Mouse (Mus musculus): Measurements from ENCODE around the gene Gm45844. TPM values are rescaled to one million over a fixed set of nuclear protein-coding genes. Genes with fewer than 3 reads are reported as not detected.

Gm45844 gene
- polyA plus RNA-seq, 1 experiment = 2.4 TPM

DNA sequence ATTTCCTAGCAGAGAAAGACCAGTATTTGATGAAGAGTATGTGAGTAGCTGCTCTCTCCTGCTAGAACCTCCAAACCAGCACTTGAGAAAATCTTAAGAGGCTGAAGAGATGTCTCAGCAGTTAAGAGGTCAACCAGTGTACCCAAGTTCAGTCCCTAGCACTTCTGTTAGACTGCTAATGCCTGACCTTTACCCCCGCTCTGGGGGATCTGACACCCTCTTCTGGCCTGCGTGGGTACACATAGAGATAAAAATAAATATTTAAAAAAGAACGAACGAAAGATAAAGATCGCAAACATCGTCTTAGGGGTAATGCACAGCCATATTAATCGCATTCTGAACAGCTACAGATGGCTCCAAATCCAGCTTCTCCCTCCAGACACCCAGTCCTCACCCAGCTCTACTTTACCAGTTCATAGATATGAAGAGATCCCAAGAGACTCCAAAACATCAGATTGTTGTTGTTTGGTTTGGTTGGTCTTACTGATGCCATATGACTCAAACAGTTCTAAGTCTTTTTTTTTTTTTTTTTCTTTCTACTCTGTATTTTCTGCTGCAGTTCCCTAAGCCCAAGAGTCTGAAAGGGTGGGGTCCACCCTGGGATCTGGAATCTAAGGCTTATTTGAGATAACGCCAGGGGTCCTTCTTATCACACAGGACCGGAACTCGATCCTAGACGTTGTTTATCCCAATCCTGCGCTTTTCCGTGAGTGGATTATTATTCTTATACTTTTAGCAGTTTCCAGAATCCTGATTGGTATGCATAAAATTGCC, 90.5 kb downstream of the Gm45844 start:
- 31% methylated on average over 13 of the region's 13 CpGs for WGBS
- no peak overlapping the region for H3K27ac ChIP-seq (ENCODE audit: insufficient read depth, low read depth, low read length)
- no peak for TF ChIP-seq CTCF (conservative IDR thresholded peaks at IDR 0.05; ENCODE audit: insufficient read depth, insufficient read length, low read depth, low read length)
- no peak for TF ChIP-seq POLR2A (IDR thresholded peaks at IDR 0.05; ENCODE audit: low read depth, low read length)
- H3K4me1 ChIP-seq (ENCODE audit: control insufficient read depth, insufficient read depth, low read length) = no peaks in the 10 kb centered on the region; the same call in 1 of the 2 replicates
- H3K36me3 ChIP-seq (ENCODE audit: control insufficient read depth, insufficient read depth, low read length) = no peaks in the 10 kb centered on the region
- DNase-seq = peak; percentile 5
- H3K4me3 ChIP-seq (ENCODE audit: insufficient read depth, low read depth, low read length) = peak overlapping the region; percentile 65
- no peaks in the 10 kb centered on the region for H3K27me3 ChIP-seq (replicated peaks; ENCODE audit: control insufficient read depth, insufficient read depth, low read length)

DNA sequence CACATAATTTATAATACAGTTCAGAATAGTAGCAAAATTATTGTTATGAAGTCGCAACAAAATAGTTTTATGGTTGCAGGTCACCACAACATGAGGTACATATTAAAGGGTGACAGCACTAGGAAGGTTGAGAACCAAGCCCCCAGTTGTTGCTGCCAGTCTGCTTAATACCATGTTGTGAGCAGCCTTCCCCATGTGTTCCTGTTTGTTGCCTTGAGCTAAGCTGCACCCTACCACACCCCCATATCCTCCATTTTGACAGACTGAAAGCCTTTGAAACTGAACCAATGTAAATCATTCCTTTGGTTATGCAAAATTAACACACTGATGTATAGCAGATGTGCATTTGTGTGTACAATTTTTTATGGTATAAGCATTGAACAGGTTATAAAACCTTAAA, 92.2 kb downstream of the Gm45844 start:
- H3K36me3 ChIP-seq (ENCODE audit: control insufficient read depth, insufficient read depth, low read length) = peaks cover 5% of the 10 kb centered on the region
- no peak overlapping the region for H3K27ac ChIP-seq (ENCODE audit: insufficient read depth, low read depth, low read length)
- TF ChIP-seq POLR2A (IDR thresholded peaks at IDR 0.05; ENCODE audit: low read depth, low read length) (no peak), CTCF (conservative IDR thresholded peaks at IDR 0.05; ENCODE audit: insufficient read depth, insufficient read length, low read depth, low read length) (no peak)
- DNase-seq = no peak
- no peak overlapping the region for H3K4me3 ChIP-seq (ENCODE audit: insufficient read depth, low read depth, low read length)
- WGBS = 96% methylated on average over 1 of the region's 1 CpGs
- H3K4me1 ChIP-seq (ENCODE audit: control insufficient read depth, insufficient read depth, low read length) = no peaks in the 10 kb centered on the region; the same call in 1 of the 2 replicates
- no peaks in the 10 kb centered on the region for H3K27me3 ChIP-seq (replicated peaks; ENCODE audit: control insufficient read depth, insufficient read depth, low read length)

DNA sequence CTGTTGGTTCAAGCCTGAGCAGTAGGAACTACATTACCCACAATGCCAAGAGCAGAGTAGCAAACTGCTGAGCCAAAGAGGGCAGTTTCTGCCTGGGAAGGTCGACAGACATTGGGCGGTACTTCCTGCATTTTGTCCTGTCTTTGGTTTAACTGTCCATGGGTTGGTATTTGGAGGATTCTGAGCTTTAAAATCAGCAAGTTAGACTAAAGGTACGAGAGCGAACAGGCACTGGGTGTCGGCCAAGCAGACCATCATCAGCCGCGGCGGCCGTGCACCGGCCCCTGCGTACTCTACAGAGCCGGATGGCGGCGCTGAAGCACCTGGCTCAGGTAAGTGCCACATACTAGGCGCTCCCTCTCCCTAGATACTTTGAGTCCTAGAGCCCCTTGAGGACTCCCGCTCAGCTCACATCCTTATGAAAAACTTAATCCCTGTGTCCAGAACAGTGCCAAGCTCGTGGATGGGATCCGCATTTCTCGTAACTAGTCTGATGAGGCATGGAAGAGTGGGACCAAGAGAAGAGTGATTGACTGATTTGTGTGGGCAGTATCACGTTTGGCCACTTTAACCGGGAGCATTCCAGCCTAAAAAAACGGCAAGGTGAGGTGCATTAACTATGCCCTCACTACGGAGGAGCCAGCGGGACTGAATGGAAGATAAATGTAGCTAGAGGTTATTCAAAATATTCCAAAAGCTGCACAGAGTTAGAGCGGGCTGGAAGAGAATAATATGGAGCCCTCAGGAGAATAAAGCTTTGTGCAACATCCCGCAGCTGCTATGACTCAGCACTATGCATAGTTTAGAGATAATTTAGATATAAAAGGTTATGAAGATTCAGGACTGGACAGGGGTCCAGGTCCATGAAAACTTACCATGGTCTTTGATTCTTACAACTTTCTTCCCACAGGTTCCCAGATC, 106.6 kb downstream of the Gm45844 start, which contains the start of gene Zfp418:
Gene Zfp418 (plus strand): TSS at position 104 of the 921 bp plus-strand sequence.
- peak within 1 kb of the TSS; percentile 40 for H3K27ac ChIP-seq (ENCODE audit: insufficient read depth, low read depth, low read length)
- 1% methylated on average over 26 of the region's 26 CpGs for WGBS

More for the DNA sequence above, 106.6 kb downstream of the Gm45844 start, which contains the start of gene Zfp418:
- Histone ChIP-seq H3K4me1 (ENCODE audit: control insufficient read depth, insufficient read depth, low read length) (peaks cover 4% of the 10 kb centered on the region; the same call in 1 of the 2 replicates), H3K4me3 (ENCODE audit: insufficient read depth, low read depth, low read length) (peak within 1 kb of the TSS; percentile 66), H3K36me3 (ENCODE audit: control insufficient read depth, insufficient read depth, low read length) (peaks cover 5% of the 10 kb centered on the region), H3K27me3 (replicated peaks; ENCODE audit: control insufficient read depth, insufficient read depth, low read length) (no peaks in the 10 kb centered on the region)
- peak; percentile 87 for DNase-seq
- TF ChIP-seq CTCF (conservative IDR thresholded peaks at IDR 0.05; ENCODE audit: insufficient read depth, insufficient read length, low read depth, low read length) (no peak), POLR2A (IDR thresholded peaks at IDR 0.05; ENCODE audit: low read depth, low read length) (no peak)

Other genes starting within 250 kb of the Gm45844 start
- 7.5 and 7.6 TPM in 2 replicates for gene Zfp954, start 156.8 kb downstream of the Gm45844 start, polyA plus RNA-seq (2012; rRNA removed)
- 0.27 TPM in 2 replicates for gene Zfp773, start 141.5 kb downstream of the Gm45844 start, polyA plus RNA-seq (2012; rRNA removed)
- 0.88 and 0.95 TPM in 2 replicates for gene Zfp418, start 107.0 kb downstream of the Gm45844 start, polyA plus RNA-seq (2012; rRNA removed)
- 1.8 and 2.4 TPM in 2 replicates for gene Zfp772, start 68.3 kb downstream of the Gm45844 start, polyA plus RNA-seq (2012; rRNA removed)
- 0.46 and 1.1 TPM in 2 replicates for gene Vmn2r29, start 31.0 kb downstream of the Gm45844 start, polyA plus RNA-seq (2012; rRNA removed)
- gene Clcn4, start 22.6 kb upstream of the Gm45844 start, polyA plus RNA-seq (2012; rRNA removed) = 33.5 and 35.6 TPM in 2 replicates
- gene Vmn2r30, start 59.3 kb upstream of the Gm45844 start, polyA plus RNA-seq (2012; rRNA removed) = not detected in 2 replicates
- not detected in 2 replicates for gene Gm45783, start 96.3 kb upstream of the Gm45844 start, polyA plus RNA-seq (2012; rRNA removed)
- not detected in 2 replicates for gene Vmn2r31, start 121.4 kb upstream of the Gm45844 start, polyA plus RNA-seq (2012; rRNA removed)
- not detected in 2 replicates for gene Vmn2r32, start 201.7 kb upstream of the Gm45844 start, polyA plus RNA-seq (2012; rRNA removed)